Mouse (Mus musculus) hindbrain, embryonic 14.5 days (tissue): Measurements from ENCODE around the gene Btbd16. TPM values are rescaled to one million over a fixed set of nuclear protein-coding genes. Genes with fewer than 3 reads are reported as not detected.

ENCODE experiments used
- ATAC-seq: fragments of 200-750 bp; cut with Nextera tagmentation; 2 replicates; pipeline ENCODE4 v1.8.0; 2017; ENCODE audit warnings: moderate number of reproducible peaks, mild to moderate bottlenecking, moderate TSS enrichment, moderate library complexity; ENCODE audit not compliant: low FRiP score
- DNase-seq: peaks from one replicate; pipeline ENCODE4 v3.0.0-alpha.2; 2015; ENCODE audit warnings: low spot score
- H3K27ac ChIP-seq: fragments of 300-500 bp; sonication (generic); 2 replicates; pipeline ENCODE4 v1.5.1; 2014; ENCODE audit warnings: mild to moderate bottlenecking, moderate library complexity
- H3K27me3 ChIP-seq: fragments of 300-500 bp; sonication (generic); 2 replicates; pipeline ENCODE4 v1.6.1; 2014; ENCODE audit warnings: mild to moderate bottlenecking, low read length, mixed read lengths; ENCODE audit not compliant: control insufficient read depth, insufficient read depth
- H3K36me3 ChIP-seq: fragments of 300-500 bp; sonication (generic); replicated peaks from 2 replicates; pipeline ENCODE4 v1.6.1; 2014; ENCODE audit not compliant: control insufficient read depth, insufficient read depth
- H3K4me1 ChIP-seq: fragments of 300-500 bp; sonication (generic); replicated peaks from 2 replicates; pipeline ENCODE4 v1.6.1; 2014; ENCODE audit warnings: antibody characterized with exemption, low read length, mixed read lengths; ENCODE audit not compliant: control insufficient read depth, insufficient read depth
- H3K4me2 ChIP-seq: fragments of 300-500 bp; sonication (generic); replicated peaks from 2 replicates; pipeline ENCODE4 v1.6.1; 2014; ENCODE audit warnings: mild to moderate bottlenecking, moderate library complexity
- H3K4me3 ChIP-seq: fragments of 300-500 bp; sonication (generic); replicated peaks from 2 replicates; pipeline ENCODE4 v1.5.1; 2014; ENCODE audit warnings: mild to moderate bottlenecking, low read length
- H3K9ac ChIP-seq: fragments of 300-500 bp; sonication (generic); 2 replicates; pipeline ENCODE4 v1.6.1; 2014
- H3K9me3 ChIP-seq: fragments of 300-500 bp; sonication (generic); 2 replicates; pipeline ENCODE4 v1.6.1; 2016; ENCODE audit warnings: low read length; ENCODE audit not compliant: control insufficient read depth
- WGBS: fragments of 180-500 bp; shearing (Covaris S2); extraction: QIAGEN DNeasy Blood & Tissue Kit; methylation state at CpG from one replicate; pipeline ENCODE4 v1.1.7; 2014; 5-methylcytosine and 5-hydroxymethylcytosine counted together
- polyA plus RNA-seq: library from polyadenylated mRNA; unstranded; fragments of >200 nt; fragmentation: Nextera tagmentation; extraction: Ambion mirVana; gene quantifications from 2 replicates; pipeline ENCODE4 v1.2.1, GENCODE M21; 2014

The Btbd16 gene
- polyA plus RNA-seq, 1 experiment from 2014 or later, result not detected

- WGBS, result 96% methylated on average over 4 of the region's 4 CpGs
- H3K9ac ChIP-seq, result no peak overlapping the region
- no peak for ATAC-seq
- no peaks in the 10 kb centered on the region for H3K36me3 ChIP-seq
- no peak for DNase-seq
- no peak overlapping the region for H3K4me3 ChIP-seq
- no peaks in the 10 kb centered on the region for H3K4me1 ChIP-seq
- no peak overlapping the region for H3K27ac ChIP-seq
- no peaks in the 10 kb centered on the region for H3K9me3 ChIP-seq
- H3K4me2 ChIP-seq, result no peak overlapping the region
- no peaks in the 10 kb centered on the region for H3K27me3 ChIP-seq
Observed at GRCm38 (mm10) chr7:130787537-130787936, 13.7 kb downstream of the Btbd16 start.

GRCm38 (mm10) chr7:130788950-130789349 lies 15.1 kb downstream of the Btbd16 start:
- Histone ChIP-seq H3K36me3 (no peaks in the 10 kb centered on the region), H3K4me1 (no peaks in the 10 kb centered on the region), H3K4me3 (no peak overlapping the region), H3K9ac (no peak overlapping the region), H3K27me3 (no peaks in the 10 kb centered on the region), H3K9me3 (no peaks in the 10 kb centered on the region), H3K27ac (no peak overlapping the region), H3K4me2 (no peak overlapping the region)
- DNase-seq, result no peak
- WGBS, result 89% methylated on average over 3 of the region's 3 CpGs
- no peak for ATAC-seq

GRCm38 (mm10) chr7:130789456-130789855 lies 15.6 kb downstream of the Btbd16 start:
- WGBS, result 86% methylated on average over 7 of the region's 7 CpGs
- no peak overlapping the region for H3K27ac ChIP-seq
- no peak overlapping the region for H3K4me3 ChIP-seq
- no peak for DNase-seq
- H3K4me2 ChIP-seq, result no peak overlapping the region
- no peaks in the 10 kb centered on the region for H3K27me3 ChIP-seq
- H3K36me3 ChIP-seq, result no peaks in the 10 kb centered on the region
- no peaks in the 10 kb centered on the region for H3K4me1 ChIP-seq
- H3K9ac ChIP-seq, result no peak overlapping the region
- H3K9me3 ChIP-seq, result no peaks in the 10 kb centered on the region
- no peak for ATAC-seq

GRCm38 (mm10) chr7:130793671-130794070 lies 19.8 kb downstream of the Btbd16 start:
- ATAC-seq (no peak), DNase-seq (no peak)
- Histone ChIP-seq H3K36me3 (no peaks in the 10 kb centered on the region), H3K9ac (no peak overlapping the region), H3K4me2 (no peak overlapping the region), H3K4me1 (no peaks in the 10 kb centered on the region), H3K27ac (no peak overlapping the region), H3K4me3 (no peak overlapping the region), H3K27me3 (no peaks in the 10 kb centered on the region), H3K9me3 (no peaks in the 10 kb centered on the region)
- WGBS, result 80% methylated on average over 9 of the region's 9 CpGs

GRCm38 (mm10) chr7:130796786-130797185 lies 22.9 kb downstream of the Btbd16 start:
- Histone ChIP-seq H3K4me1 (no peaks in the 10 kb centered on the region), H3K9ac (no peak overlapping the region), H3K27me3 (no peaks in the 10 kb centered on the region), H3K4me2 (no peak overlapping the region), H3K4me3 (no peak overlapping the region), H3K9me3 (no peaks in the 10 kb centered on the region), H3K36me3 (no peaks in the 10 kb centered on the region), H3K27ac (no peak overlapping the region)
- DNase-seq, result no peak
- 62% methylated on average over 8 of the region's 8 CpGs for WGBS
- no peak for ATAC-seq

- H3K4me1 ChIP-seq, result no peaks in the 10 kb centered on the region
- no peaks in the 10 kb centered on the region for H3K36me3 ChIP-seq
- no peak overlapping the region for H3K9ac ChIP-seq
- no peaks in the 10 kb centered on the region for H3K27me3 ChIP-seq
- no peak overlapping the region for H3K4me2 ChIP-seq
- H3K9me3 ChIP-seq, result no peaks in the 10 kb centered on the region
- ATAC-seq, result no peak
- no peak overlapping the region for H3K27ac ChIP-seq
- H3K4me3 ChIP-seq, result no peak overlapping the region
- 88% methylated on average over 6 of the region's 6 CpGs for WGBS
- DNase-seq, result no peak
Observed at GRCm38 (mm10) chr7:130797524-130797923, 23.7 kb downstream of the Btbd16 start.

GRCm38 (mm10) chr7:130799418-130799817 lies 25.5 kb downstream of the Btbd16 start:
- no peak overlapping the region for H3K27ac ChIP-seq
- H3K9me3 ChIP-seq, result no peaks in the 10 kb centered on the region
- H3K4me3 ChIP-seq, result no peak overlapping the region
- DNase-seq, result no peak
- no peaks in the 10 kb centered on the region for H3K27me3 ChIP-seq
- 83% methylated on average over 10 of the region's 10 CpGs for WGBS
- no peak overlapping the region for H3K4me2 ChIP-seq
- no peak for ATAC-seq
- no peak overlapping the region for H3K9ac ChIP-seq
- H3K36me3 ChIP-seq, result no peaks in the 10 kb centered on the region
- H3K4me1 ChIP-seq, result no peaks in the 10 kb centered on the region

- Histone ChIP-seq H3K4me3 (no peak overlapping the region), H3K27me3 (no peaks in the 10 kb centered on the region), H3K36me3 (no peaks in the 10 kb centered on the region), H3K27ac (no peak overlapping the region), H3K9ac (no peak overlapping the region), H3K9me3 (no peaks in the 10 kb centered on the region), H3K4me2 (no peak overlapping the region), H3K4me1 (no peaks in the 10 kb centered on the region)
- ATAC-seq (no peak), DNase-seq (no peak)
- WGBS, result 81% methylated on average over 4 of the region's 4 CpGs
Observed at GRCm38 (mm10) chr7:130800681-130801080, 26.8 kb downstream of the Btbd16 start.

GRCm38 (mm10) chr7:130801811-130802210 lies 27.9 kb downstream of the Btbd16 start:
- Histone ChIP-seq H3K9me3 (no peaks in the 10 kb centered on the region), H3K4me1 (no peaks in the 10 kb centered on the region), H3K4me3 (no peak overlapping the region), H3K9ac (no peak overlapping the region), H3K4me2 (no peak overlapping the region), H3K36me3 (no peaks in the 10 kb centered on the region), H3K27ac (no peak overlapping the region), H3K27me3 (no peaks in the 10 kb centered on the region)
- no peak for DNase-seq
- ATAC-seq, result no peak
- WGBS, result 93% methylated on average over 4 of the region's 4 CpGs

GRCm38 (mm10) chr7:130803251-130803825 lies 29.5 kb downstream of the Btbd16 start:
- no peaks in the 10 kb centered on the region for H3K9me3 ChIP-seq
- 66% methylated on average over 8 of the region's 8 CpGs for WGBS
- H3K9ac ChIP-seq, result no peak overlapping the region
- no peak overlapping the region for H3K27ac ChIP-seq
- no peak overlapping the region for H3K4me3 ChIP-seq
- no peak overlapping the region for H3K4me2 ChIP-seq
- DNase-seq (no peak), ATAC-seq (no peak)
- no peaks in the 10 kb centered on the region for H3K27me3 ChIP-seq
- H3K4me1 ChIP-seq, result no peaks in the 10 kb centered on the region
- H3K36me3 ChIP-seq, result no peaks in the 10 kb centered on the region
